Mouse (Mus musculus) small intestine, adult 2 months (tissue): Measurements from ENCODE around the gene Pcx. TPM values are rescaled to one million over a fixed set of nuclear protein-coding genes. Genes with fewer than 3 reads are reported as not detected.
A peak's percentile ranks its signal among the peaks of the same experiment; 100 is the strongest.

ENCODE experiments used
- H3K27ac ChIP-seq: fragments of 200-500 bp; 2 replicates; pipeline ENCODE4 v1.5.1; 2012; ENCODE audit warnings: low read depth, low read length, control low read depth, inconsistent platforms; ENCODE audit not compliant: insufficient read depth
- H3K27me3 ChIP-seq: fragments of 200-500 bp; 2 replicates; pipeline ENCODE4 v1.6.1; 2012; ENCODE audit warnings: mild to moderate bottlenecking, moderate library complexity, low read length, inconsistent platforms; ENCODE audit not compliant: control insufficient read depth, insufficient read depth
- H3K36me3 ChIP-seq: fragments of 200-500 bp; 2 replicates; pipeline ENCODE4 v1.6.1; 2012; ENCODE audit warnings: mild to moderate bottlenecking, low read length, control low read depth, inconsistent platforms; ENCODE audit not compliant: control insufficient read depth, insufficient read depth
- H3K4me1 ChIP-seq: fragments of 200-500 bp; 2 replicates; pipeline ENCODE4 v1.6.1; 2012; ENCODE audit warnings: low read length, inconsistent platforms, mixed read lengths; ENCODE audit not compliant: control insufficient read depth, insufficient read depth, insufficient read length
- H3K4me3 ChIP-seq: fragments of 200-500 bp; 2 replicates; pipeline ENCODE4 v1.5.1; 2012; ENCODE audit warnings: low read depth, mild to moderate bottlenecking, control low read depth, inconsistent platforms, low read length, moderate library complexity
- CTCF ChIP-seq: fragments of 200-500 bp; IDR thresholded peaks from 2 replicates; pipeline ENCODE4 v1.5.1; 2012; ENCODE audit warnings: low read depth, mild to moderate bottlenecking, control low read depth, inconsistent platforms, low read length, moderate library complexity, mixed read lengths; ENCODE audit not compliant: insufficient replicate concordance, insufficient read length; ENCODE audit errors: extremely low read depth
- POLR2A ChIP-seq: fragments of 200-500 bp; IDR thresholded peaks from 2 replicates; pipeline ENCODE4 v1.6.1; 2012; ENCODE audit warnings: low read depth, mild to moderate bottlenecking, control low read depth, inconsistent platforms, low read length, moderate library complexity
- WGBS: fragments of 180-500 bp; shearing (Covaris S2); methylation state at CpG from one replicate; pipeline ENCODE4 v1.1.7; 2018; 5-methylcytosine and 5-hydroxymethylcytosine counted together
- polyA plus RNA-seq: library from polyadenylated mRNA; depleted of rRNA; stranded (reverse); fragments of >200 nt; gene quantifications from 2 replicates; pipeline ENCODE4 v1.2.3, GENCODE M21; 2012

Gene Pcx
- polyA plus RNA-seq, 1 experiment: 31.3 TPM

DNA sequence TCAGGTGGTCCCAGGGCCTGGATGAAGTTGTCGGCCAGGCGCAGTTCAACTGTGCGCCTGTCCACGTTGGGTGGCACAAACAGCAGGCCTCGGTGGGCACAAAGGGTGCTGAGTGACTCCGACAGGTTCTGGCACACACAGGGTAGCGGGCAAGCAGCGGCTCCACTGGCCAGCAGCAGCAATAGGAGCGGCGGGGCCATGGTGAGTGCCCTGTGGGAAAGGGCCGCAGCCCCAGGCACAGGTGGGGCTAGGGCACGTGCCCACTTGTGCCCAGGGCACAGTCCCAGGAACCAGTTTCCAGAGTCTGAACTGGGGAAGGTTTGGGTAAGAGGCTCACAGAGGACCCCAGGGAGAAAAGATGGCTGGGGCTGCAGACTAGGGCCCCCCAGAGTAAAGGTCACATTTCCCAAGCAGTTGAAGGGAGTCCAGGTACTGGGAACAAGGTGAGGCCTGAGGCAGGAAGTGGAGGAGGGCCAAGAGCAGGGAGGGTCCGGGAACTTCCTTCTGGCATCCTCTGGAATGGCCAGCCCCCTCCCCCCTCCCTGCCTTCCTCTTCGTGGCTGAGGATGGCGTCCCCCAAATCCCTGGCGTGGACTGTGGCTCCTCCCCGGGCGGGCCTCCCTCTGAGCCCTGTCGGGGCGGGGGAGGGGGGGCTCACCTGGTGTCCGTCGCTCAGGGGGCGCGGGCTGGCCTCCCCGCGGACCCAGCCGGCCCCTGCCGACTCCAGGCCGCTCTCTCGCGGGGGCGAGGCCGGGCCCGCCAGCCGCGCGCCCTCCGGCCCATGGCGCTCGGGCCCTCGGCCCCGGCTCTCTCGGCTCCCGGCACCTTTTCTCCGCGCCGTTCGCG lies 104.3 kb downstream of the Pcx start:
- no peaks in the 10 kb centered on the region for H3K36me3 ChIP-seq
- 27% methylated on average over 36 of the region's 49 CpGs for WGBS
- H3K27ac ChIP-seq: no peak overlapping the region
- peak overlapping the region; percentile 80 for H3K4me3 ChIP-seq
- TF ChIP-seq CTCF: no peak
- no peak for TF ChIP-seq POLR2A
- no peaks in the 10 kb centered on the region for H3K27me3 ChIP-seq
- peaks cover 9% of the 10 kb centered on the region for H3K4me1 ChIP-seq

DNA sequence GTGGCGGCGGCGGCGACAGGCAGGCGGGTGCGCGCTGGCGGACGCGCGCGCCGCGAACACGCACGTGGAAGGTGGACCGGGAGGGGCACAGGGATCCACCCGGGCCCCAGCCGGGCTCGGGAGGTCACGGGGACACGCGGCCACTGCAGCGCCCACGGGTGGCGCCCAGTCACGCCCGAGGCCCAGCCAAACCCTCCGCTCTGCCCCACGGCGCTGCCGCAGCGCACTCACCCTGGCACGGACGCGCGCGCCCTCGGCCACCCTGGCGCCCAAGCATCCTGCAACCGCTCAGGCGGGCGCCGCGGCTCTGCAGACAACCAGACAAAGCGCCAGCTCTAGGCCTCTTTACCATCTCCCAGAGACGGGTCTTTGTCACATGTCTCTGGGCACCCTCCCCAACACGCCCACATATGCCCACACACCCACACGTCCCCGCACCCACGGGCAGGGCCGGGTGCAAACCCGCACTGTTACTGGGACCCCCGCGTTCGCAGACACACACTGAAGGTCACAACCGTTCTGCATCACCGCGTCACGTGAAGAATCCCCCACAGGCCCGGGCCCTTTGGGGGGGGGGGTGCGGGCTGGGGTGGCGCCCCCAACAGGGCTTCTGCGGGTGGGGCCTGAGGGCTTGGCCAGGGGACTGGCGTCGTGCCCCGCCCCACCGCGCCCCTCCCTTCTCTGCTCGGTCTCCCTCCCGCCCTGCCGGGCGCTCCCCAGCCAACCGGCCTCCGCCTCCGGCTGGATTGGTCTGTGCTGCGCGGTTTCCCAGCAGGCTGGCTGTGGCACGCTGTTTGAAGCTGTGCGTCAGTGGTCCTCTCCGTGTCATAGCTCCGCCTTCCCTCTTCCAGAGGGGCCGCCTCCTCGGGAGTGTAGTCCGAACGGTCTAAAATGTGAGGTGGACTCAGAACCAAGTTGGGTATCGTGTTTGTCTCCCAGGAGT lies 105.2 kb downstream of the Pcx start, which contains the start of gene Lrfn4:
TSS of gene Lrfn4 (minus strand) at position 517 of the 943 bp plus-strand sequence.
- peak within 1 kb of the TSS; percentile 80 for H3K4me3 ChIP-seq
- H3K4me1 ChIP-seq: peaks cover 5% of the 10 kb centered on the region
- TF ChIP-seq POLR2A: no peak
- peak within 1 kb of the TSS; percentile 1; the same call in 1 of the 2 replicates for H3K27ac ChIP-seq
- WGBS: under 1% methylated on average over 84 of the region's 87 CpGs
- no peaks in the 10 kb centered on the region for H3K27me3 ChIP-seq
- H3K36me3 ChIP-seq: no peaks in the 10 kb centered on the region

DNA sequence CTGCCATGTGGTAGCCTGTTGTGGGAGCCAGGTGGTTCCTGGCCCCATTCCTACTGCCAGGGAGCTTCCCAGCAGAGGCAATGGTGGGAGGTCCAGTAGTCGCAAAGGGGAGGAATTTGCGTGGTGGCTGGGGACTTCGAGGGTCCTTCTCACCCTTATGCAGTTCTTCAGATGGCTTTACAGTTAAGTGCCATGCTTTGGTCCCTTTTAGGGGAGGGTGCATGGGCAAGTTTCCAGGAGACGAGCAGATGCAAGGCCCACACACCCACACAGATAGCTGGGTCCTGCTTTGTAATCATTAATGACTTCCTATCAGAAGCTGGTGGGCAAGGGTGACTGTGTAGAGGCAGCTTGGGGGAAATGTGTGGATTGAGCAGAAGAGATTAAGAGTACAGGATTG lies 106.3 kb downstream of the Pcx start:
- WGBS: 50% methylated on average over 4 of the region's 4 CpGs
- Histone ChIP-seq H3K27ac (no peak overlapping the region), H3K4me3 (no peak overlapping the region), H3K36me3 (no peaks in the 10 kb centered on the region), H3K27me3 (no peaks in the 10 kb centered on the region), H3K4me1 (peaks cover 5% of the 10 kb centered on the region)
- TF ChIP-seq POLR2A (no peak), CTCF (no peak)

DNA sequence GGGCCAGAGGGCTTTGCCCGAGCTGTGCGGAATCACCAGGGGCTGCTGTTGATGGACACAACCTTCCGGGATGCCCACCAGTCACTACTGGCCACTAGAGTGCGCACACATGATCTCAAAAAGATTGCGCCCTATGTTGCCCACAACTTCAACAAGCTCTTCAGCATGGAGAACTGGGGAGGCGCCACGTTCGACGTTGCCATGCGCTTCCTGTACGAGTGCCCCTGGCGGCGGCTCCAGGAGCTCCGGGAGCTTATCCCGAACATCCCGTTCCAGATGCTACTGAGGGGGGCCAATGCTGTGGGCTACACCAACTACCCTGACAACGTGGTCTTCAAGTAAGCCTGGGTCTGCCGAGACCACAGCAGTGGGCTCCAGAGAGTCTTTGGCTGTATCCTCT lies 107.9 kb downstream of the Pcx start:
- H3K36me3 ChIP-seq: peaks cover 6% of the 10 kb centered on the region; the same call in 1 of the 2 replicates
- no peak overlapping the region for H3K4me3 ChIP-seq
- H3K27ac ChIP-seq: no peak overlapping the region
- TF ChIP-seq POLR2A: no peak
- TF ChIP-seq CTCF: peak; percentile 29; the same call in 1 of the 2 replicates
- no peaks in the 10 kb centered on the region for H3K27me3 ChIP-seq
- WGBS: 47% methylated on average over 18 of the region's 18 CpGs
- H3K4me1 ChIP-seq: peaks cover 5% of the 10 kb centered on the region

DNA sequence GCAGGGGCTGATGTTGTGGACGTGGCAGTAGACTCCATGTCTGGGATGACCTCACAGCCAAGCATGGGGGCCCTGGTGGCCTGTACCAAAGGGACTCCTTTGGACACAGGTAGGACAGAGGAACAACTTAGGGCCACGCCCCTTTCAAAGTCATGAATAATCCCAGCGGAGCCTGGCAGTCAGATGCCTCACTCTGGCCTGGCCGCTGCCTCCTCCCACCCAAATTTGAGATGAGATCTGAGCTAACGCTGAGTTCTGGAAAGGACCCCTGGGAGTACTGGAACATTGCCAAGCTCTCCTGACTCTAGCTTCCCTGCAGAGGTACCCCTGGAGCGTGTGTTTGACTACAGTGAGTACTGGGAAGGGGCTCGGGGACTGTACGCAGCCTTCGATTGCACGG lies 109.2 kb downstream of the Pcx start:
- peaks cover 6% of the 10 kb centered on the region; the same call in 1 of the 2 replicates for H3K36me3 ChIP-seq
- WGBS: 88% methylated on average over 10 of the region's 10 CpGs
- H3K27me3 ChIP-seq: no peaks in the 10 kb centered on the region
- no peak overlapping the region for H3K27ac ChIP-seq
- no peaks in the 10 kb centered on the region; the same call in none of the 2 replicates for H3K4me1 ChIP-seq
- H3K4me3 ChIP-seq: no peak overlapping the region
- TF ChIP-seq CTCF (no peak), POLR2A (no peak)

DNA sequence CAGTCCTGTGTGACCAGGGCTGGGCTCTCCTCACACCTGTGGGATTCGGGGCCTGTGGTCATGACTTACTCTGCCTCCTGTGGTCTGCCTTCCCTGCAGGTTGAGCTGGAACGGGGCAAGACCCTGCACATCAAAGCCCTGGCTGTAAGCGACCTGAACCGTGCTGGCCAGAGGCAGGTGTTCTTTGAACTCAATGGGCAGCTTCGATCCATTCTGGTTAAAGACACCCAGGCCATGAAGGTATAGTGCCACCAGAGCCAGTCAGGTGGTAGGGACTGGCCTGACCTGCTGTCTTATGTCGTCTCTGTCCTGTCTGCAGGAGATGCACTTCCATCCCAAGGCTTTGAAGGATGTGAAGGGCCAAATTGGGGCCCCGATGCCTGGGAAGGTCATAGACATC lies 110.4 kb downstream of the Pcx start:
- peaks cover 3% of the 10 kb centered on the region; the same call in 1 of the 2 replicates for H3K4me1 ChIP-seq
- WGBS: 86% methylated on average over 7 of the region's 7 CpGs
- no peak overlapping the region for H3K4me3 ChIP-seq
- H3K36me3 ChIP-seq: peaks cover 6% of the 10 kb centered on the region; the same call in 1 of the 2 replicates
- H3K27me3 ChIP-seq: no peaks in the 10 kb centered on the region
- TF ChIP-seq POLR2A: no peak
- H3K27ac ChIP-seq: no peak overlapping the region

DNA sequence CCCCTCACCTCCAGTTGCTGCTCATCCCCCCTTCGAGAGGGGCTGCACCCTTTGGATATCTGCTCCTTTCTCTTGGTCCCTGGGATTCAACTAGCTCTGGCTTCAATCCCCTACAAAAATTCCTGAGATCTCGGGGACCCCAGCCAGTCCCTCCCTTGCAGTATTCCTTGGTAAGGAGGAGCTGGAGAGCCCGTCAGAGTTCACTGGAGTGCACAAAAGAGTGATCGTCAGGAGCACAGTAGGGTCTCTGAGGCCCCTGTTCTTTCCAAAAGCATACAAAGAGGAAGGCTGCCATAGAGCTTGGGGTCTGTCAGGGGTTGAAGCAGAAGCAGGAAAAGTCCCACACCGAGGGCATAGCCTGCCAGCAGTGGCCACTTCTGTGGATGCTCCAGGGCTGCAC lies 112.5 kb downstream of the Pcx start:
- no peaks in the 10 kb centered on the region for H3K27me3 ChIP-seq
- peaks cover 7% of the 10 kb centered on the region; the same call in 1 of the 2 replicates for H3K4me1 ChIP-seq
- H3K27ac ChIP-seq: no peak overlapping the region
- TF ChIP-seq CTCF: no peak
- no peak for TF ChIP-seq POLR2A
- H3K36me3 ChIP-seq: peaks cover 6% of the 10 kb centered on the region; the same call in 1 of the 2 replicates
- 87% methylated on average over 5 of the region's 5 CpGs for WGBS
- no peak overlapping the region for H3K4me3 ChIP-seq
